Mouse (Mus musculus) A20 (cell line): ENCODE measurements at regions not wholly inside any gene's neighbourhood (a gene's known extent, or its start where the extent isn't known, plus 50 kb on each side); places are given as distances from the start of the nearest gene placed in this dataset.

ENCODE experiments used
- DNase-seq: peaks from one replicate; pipeline ENCODE4 v3.0.0-alpha.2; 2011; ENCODE audit warnings: low read depth, low spot score

DNA sequence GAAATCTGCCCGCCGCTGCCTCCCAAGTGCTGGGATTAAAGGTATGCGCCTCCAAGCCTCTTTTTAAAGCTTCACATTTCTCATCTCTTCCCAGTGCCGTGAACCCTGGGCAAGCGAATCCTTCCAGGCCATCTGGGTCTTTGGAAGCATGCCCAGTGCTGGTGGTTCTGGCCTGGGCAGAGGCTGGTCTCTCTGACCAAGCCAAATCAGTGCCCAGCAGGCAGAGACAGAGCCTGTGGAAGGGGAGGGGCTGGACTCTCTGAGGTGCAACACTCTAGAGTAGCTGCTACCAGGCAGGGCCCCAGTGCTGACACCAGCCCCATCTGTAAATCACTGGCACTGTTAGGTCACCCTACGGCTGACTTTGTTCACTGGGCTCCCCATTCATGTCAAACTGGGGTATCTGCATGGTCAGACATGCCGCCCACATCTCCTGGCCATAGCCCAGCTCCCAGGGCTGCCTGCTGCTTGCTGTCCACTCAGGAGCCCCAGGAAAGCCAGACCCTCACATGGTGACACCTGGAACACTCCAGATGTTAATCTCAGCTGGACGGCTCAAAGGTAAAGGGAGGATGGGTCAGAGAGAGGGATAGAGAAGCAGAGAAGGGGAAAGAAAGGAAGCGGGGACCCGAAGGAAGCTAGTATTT is 64.3 kb upstream of the Kazn start:
- DNase-seq, result no peak

DNA sequence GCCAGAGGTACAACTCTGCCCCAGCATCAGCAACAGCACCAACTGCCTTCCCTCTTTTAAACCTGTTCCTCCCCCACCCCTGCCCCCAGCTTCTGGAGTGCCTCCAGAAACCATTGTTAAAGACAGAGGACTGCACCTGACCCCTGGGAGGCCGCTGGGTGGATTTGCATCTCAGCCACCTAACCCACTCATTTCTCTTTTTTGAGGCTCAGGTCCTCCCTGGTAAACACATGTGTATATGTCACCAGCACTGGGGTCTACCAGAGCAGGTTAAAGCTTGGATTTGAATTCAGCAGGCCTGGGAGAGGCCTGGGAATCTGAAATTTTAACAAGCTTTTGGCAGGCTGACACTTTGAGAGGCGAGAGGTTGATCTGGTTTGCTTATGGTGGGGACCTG is 63.5 kb upstream of the Kazn start:
- peak; percentile 5 for DNase-seq

DNA sequence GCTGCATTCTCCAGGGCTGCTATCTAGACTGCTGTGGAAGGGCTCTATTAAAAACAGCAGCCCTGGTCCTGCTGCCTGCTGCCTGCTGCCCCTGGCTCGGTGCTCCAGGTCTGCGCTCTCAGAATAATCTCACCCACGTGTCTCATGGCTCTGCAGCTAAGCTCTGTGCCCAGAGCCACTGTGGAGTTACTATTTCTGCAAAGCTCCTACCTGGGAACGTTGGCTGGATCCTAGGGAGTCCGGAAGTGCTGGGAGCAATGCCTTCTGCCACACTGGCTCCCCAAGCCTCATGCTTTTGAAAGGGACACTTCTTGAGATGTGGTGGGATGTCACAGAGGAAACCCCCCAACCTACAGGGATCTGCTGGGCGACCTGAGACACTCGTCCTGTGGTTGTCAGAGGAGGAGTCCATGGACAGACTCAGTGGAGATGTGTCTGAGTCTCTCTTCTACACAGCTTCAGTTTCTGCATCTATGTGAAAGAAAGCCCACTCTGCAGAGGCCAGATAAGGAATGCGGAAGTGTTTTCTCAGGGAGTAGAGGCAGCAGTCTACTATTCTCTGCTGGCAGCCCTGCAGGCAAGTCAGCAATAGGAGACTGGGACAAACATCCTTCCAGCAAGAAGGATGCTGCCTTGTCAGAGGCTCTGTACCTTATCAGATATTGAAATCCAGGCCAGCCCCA is 63.0 kb upstream of the Kazn start:
- DNase-seq, result no peak

DNA sequence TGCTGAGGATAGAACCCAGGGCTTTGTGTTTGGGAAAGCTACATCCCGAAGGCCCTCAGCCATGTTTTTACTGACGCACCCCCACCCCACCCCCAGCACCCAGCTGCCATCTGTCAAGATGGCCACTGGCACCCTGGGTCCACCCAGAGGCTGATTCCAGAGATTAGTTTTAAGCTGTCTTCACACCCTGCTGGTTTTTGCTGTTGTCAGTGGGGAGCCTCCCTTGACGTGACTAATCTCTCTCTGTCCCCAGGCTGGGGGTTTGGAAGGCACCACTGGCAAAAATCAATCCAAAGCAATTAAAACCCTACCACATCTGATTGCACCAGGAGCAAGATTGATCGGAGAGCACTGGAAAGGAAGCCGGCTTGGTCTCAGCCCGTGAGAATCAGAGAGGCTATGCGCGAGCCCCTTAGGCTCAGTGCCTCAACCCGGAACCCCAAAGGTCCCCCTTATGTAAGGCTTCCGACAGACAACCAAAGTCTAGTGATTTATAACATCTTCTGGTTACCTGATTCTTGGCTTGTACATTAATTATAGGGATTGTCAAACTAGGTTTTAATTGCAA is 59.7 kb upstream of the Kazn start:
- no peak for DNase-seq

DNA sequence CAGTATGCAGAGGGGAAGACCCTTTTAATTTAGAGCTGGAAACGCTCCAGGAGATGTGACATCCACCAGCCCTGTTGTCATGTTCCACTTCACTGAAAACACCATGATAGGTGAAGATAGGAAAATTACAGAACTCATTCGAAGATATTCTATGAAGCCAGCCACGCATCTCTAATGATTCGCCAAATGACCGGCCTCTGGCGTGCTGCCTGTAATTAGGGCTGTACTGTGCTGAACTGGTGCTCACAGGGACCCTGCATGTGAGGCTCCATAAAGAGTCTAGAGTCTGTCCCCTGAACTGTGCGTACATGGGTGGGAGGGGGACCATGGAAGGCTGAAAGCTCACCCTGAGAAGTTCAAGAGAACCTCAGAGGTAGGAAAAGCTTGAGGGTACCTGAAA is 53.6 kb upstream of the Kazn start:
- no peak for DNase-seq

DNA sequence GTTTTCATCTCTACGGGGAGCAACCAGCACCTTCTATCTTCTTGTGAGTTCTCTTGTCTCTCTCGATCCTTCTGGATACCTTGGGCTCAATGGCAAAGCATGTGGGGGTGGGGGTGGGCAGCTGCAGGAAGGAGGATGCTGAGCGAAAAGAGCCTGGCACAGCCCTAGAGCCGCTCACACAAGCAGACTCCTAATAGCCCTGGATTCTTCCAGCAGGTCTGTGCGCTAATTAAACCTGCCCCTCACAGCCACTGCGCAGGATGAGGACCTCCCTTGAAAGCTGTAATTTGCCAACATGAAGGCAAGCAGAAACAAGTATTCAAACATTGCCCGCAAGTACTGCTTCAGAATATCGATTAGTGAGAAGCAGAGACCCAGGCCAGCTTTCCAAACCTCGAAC is 53.1 kb upstream of the Kazn start:
- no peak for DNase-seq

DNA sequence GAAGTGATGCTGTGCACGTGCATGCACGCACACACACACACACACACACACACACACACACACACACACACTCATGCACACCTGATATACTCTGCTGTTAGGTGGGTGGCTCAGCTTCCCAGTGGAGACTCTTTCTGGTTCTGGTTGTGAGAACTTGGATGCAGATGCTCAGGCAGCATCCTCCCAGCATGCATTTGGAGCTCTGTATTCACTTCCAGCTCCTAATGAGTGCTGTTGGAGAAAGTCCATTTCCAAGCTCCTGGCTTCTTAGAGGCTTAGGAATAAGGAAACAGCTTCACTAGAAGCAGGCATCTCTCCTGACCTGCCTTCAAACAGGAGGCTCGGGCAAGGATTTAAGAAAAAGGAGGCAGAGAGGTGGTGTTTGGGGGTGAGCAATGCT is 52.2 kb upstream of the Kazn start:
- DNase-seq, result no peak
